Mouse (Mus musculus) intestine, embryonic 14.5 days (tissue): ENCODE results near the gene Gm20917. TPM values are rescaled to one million over a fixed set of nuclear protein-coding genes. Genes with fewer than 3 reads are reported as not detected.
"Not testable (repeated sequence)": the region's sequence is repeated elsewhere in the genome, so short reads cannot be mapped to it uniquely, and the experiment has no call there.

Source experiments
- ATAC-seq: fragments of 200-750 bp; cut with Nextera tagmentation; replicated peaks from 2 replicates; pipeline ENCODE4 v1.8.0; 2017; ENCODE audit warnings: low read depth, moderate number of reproducible peaks, moderate TSS enrichment, moderate library complexity; ENCODE audit not compliant: low FRiP score, low TSS enrichment
- DNase-seq: peaks from one replicate; pipeline ENCODE4 v3.0.0-alpha.2; 2018; ENCODE audit warnings: low spot score
- H3K27ac ChIP-seq: fragments of 300-500 bp; sonication (generic); 2 replicates; pipeline ENCODE4 v1.5.1; 2014; ENCODE audit warnings: low read depth, mild to moderate bottlenecking, control low read depth
- H3K27me3 ChIP-seq: fragments of 300-500 bp; sonication (generic); replicated peaks from 2 replicates; pipeline ENCODE4 v1.6.1; 2014; ENCODE audit warnings: low read length, control low read depth; ENCODE audit not compliant: control insufficient read depth, insufficient read depth
- H3K36me3 ChIP-seq: fragments of 300-500 bp; sonication (generic); 2 replicates; pipeline ENCODE4 v1.6.1; 2014; ENCODE audit warnings: low read length, control low read depth; ENCODE audit not compliant: control insufficient read depth, insufficient read depth
- H3K4me1 ChIP-seq: fragments of 300-500 bp; sonication (generic); replicated peaks from 2 replicates; pipeline ENCODE4 v1.6.1; 2014; ENCODE audit warnings: low read length, control low read depth, mixed read lengths; ENCODE audit not compliant: control insufficient read depth, insufficient read depth
- H3K4me2 ChIP-seq: fragments of 300-500 bp; sonication (generic); 2 replicates; pipeline ENCODE4 v1.6.1; 2014; ENCODE audit warnings: low read length
- H3K4me3 ChIP-seq: fragments of 300-500 bp; sonication (generic); 2 replicates; pipeline ENCODE4 v1.5.1; 2014; ENCODE audit warnings: low read depth, low read length, control low read depth, mixed read lengths
- H3K9ac ChIP-seq: fragments of 300-500 bp; sonication (generic); 2 replicates; pipeline ENCODE4 v1.6.1; 2014; ENCODE audit warnings: mild to moderate bottlenecking, low read length
- H3K9me3 ChIP-seq: fragments of 300-500 bp; sonication (generic); 2 replicates; pipeline ENCODE4 v1.6.1; 2016; ENCODE audit warnings: low read length, control low read depth; ENCODE audit not compliant: control insufficient read depth
- WGBS: fragments of 180-500 bp; shearing (Covaris S2); extraction: QIAGEN DNeasy Blood & Tissue Kit; methylation state at CpG from one replicate; pipeline ENCODE4 v1.1.7; 2014; 5-methylcytosine and 5-hydroxymethylcytosine counted together
- polyA plus RNA-seq: library from polyadenylated mRNA; unstranded; fragments of >200 nt; fragmentation: Nextera tagmentation; extraction: Ambion mirVana; gene quantifications from 2 replicates; pipeline ENCODE4 v1.2.1, GENCODE M21; 2014

Gene Gm20917
- polyA plus RNA-seq: not detected in 2 replicates

DNA sequence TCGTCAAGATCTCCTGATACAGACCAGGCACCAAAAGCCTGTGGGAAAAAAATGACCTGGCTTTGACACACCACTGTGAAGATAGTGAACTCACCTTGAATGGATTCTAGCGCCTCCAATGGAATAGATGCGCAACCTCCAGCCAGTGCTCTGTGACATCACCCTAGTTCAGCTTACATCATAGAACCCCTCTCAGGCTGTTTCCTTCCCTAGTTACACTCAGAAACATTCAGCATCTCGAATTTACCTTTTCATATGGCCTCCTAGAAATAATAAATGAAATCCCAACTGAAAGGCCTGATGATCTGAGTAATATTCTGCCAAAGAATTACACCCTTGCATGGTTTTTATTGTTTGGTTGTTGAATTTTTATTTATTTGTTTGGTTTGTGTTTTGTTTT lies at the start of gene Gm20917:
Gm20917 (minus strand) TSS at position 101 of the 400 bp plus-strand sequence.
- ATAC-seq, H3K27ac ChIP-seq, H3K9me3 ChIP-seq, H3K4me3 ChIP-seq, H3K36me3 ChIP-seq, H3K9ac ChIP-seq, H3K4me2 ChIP-seq, H3K4me1 ChIP-seq, H3K27me3 ChIP-seq, DNase-seq: not testable (repeated sequence)
- no CpG with 5 or more reads among the region's 4 CpGs for WGBS

Other genes with a start within 250 kb of the Gm20917 start
- gene Gm20916, start 168.4 kb upstream of the Gm20917 start, polyA plus RNA-seq: not detected in 2 replicates